Mouse (Mus musculus): ENCODE results near the gene Wbp1. TPM values are rescaled to one million over a fixed set of nuclear protein-coding genes. Genes with fewer than 3 reads are reported as not detected.
"Not testable (repeated sequence)": the region's sequence is repeated elsewhere in the genome, so short reads cannot be mapped to it uniquely, and the experiment has no call there.

The Wbp1 gene
- 233 and 254 TPM in 2 replicates for polyA plus RNA-seq (2016; fragmentation: Nextera tagmentation; extraction: Ambion mirVana)

DNA sequence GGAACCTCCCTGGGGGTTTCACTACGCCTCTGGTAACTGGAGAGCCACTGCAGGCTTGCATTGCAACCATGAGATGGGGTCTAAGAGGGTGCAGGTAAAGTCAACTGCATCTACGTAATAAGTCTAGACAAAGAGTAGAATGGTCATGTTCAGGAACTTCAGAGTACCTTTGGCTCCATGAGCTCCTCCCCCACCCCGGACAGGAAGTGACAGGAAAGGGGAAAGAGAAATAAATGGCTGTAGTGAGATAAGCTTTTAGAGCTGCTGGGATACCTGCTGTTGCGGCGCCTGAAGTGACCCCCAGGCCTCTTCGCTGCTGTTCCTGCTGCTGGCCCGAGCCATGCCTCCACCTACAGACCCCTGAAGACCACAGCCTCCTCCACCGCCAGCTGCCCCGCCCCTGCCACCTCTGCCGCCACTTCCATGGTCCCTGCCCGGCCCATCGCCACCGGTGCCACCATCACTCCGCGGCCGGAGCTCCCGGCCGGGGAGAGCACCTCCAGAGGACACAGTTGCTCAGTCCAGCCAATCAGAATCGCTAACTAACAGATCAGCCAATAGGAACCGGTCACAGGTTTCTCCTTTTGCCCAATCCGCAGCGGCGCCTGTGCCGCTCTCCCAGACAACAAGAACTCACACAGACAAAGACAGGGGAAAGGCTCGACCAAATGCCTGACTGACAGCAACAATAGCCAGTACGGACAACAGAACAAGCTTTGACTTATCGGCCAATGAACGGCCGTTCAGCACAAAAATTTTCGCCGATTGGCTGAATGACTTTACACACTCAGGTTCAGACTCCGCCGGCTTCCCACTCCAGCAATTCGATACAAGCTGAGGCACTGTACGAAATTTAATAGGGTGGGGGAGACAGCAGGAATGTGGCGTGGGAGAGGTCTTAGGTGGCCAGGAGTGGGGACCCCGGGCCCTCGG lies at the start of gene Wbp1:
TSS of gene Wbp1 (minus strand) at position 630 of the 933 bp plus-strand sequence.
- peak; percentile 91 for ATAC-seq (ENCODE audit: low FRiP score, low read depth)
- Histone ChIP-seq H3K36me3 (peaks cover 29% of the 10 kb centered on the region), H3K27ac (peak within 1 kb of the TSS; percentile 99), H3K4me1 (peaks cover 59% of the 10 kb centered on the region), H3K27me3 (replicated peaks) (no peaks in the 10 kb centered on the region), H3K9me3 (no peaks in the 10 kb centered on the region), H3K4me2 (replicated peaks) (peak within 1 kb of the TSS; percentile 88), H3K9ac (peak within 1 kb of the TSS; percentile 96), H3K4me3 (peak within 1 kb of the TSS; percentile 72)
- under 1% methylated on average over 38 of the region's 38 CpGs for WGBS

DNA sequence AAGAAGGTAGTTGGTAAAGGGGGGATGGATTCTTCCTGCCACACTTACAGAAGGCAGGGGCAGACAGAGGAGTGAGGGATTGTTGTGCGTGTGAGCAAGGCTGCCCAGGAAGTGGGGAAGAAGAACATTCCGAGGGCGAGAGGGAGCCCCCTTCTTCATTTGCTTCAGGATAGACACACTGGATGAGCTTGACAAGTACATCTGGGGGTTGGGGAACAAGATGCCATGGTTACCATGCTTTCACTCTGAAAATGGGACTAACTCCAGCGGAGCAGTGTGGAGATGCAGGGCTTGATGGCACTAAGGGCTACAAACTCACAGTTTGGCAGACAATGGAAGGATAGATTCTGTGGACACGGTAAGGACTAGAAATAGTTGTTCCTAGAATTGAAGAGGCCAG lies 49.7 kb upstream of the Wbp1 start:
- WGBS, result 88% methylated on average over 5 of the region's 5 CpGs
- Histone ChIP-seq H3K36me3 (peaks cover 4% of the 10 kb centered on the region; the same call in 1 of the 2 replicates), H3K9ac (no peak overlapping the region), H3K4me2 (replicated peaks) (peak overlapping the region; percentile 39; the same call in 1 of the 2 replicates), H3K27ac (no peak overlapping the region), H3K4me1 (peaks cover 17% of the 10 kb centered on the region), H3K27me3 (replicated peaks) (no peaks in the 10 kb centered on the region), H3K4me3 (no peak overlapping the region), H3K9me3 (no peaks in the 10 kb centered on the region)
- ATAC-seq (ENCODE audit: low FRiP score, low read depth), result no peak

GRCm38 (mm10) chr6:83169872-83170271 lies 48.5 kb upstream of the Wbp1 start:
- Histone ChIP-seq H3K9me3 (no peaks in the 10 kb centered on the region), H3K36me3 (no peaks in the 10 kb centered on the region), H3K4me3 (no peak overlapping the region), H3K4me2 (replicated peaks) (no peak overlapping the region), H3K27me3 (replicated peaks) (no peaks in the 10 kb centered on the region), H3K4me1 (peaks cover 22% of the 10 kb centered on the region), H3K27ac (no peak overlapping the region), H3K9ac (no peak overlapping the region)
- WGBS, result 87% methylated on average over 5 of the region's 5 CpGs
- ATAC-seq (ENCODE audit: low FRiP score, low read depth), result no peak

GRCm38 (mm10) chr6:83166243-83166630 lies 44.9 kb upstream of the Wbp1 start:
- H3K36me3 ChIP-seq, result no peaks in the 10 kb centered on the region
- peaks cover 16% of the 10 kb centered on the region for H3K27me3 ChIP-seq (replicated peaks)
- H3K9me3 ChIP-seq, result no peaks in the 10 kb centered on the region
- H3K4me2 ChIP-seq (replicated peaks), result peak overlapping the region; percentile 79
- ATAC-seq (ENCODE audit: low FRiP score, low read depth), result no peak; the same call in 1 of the 2 replicates
- WGBS, result under 1% methylated on average over 12 of the region's 12 CpGs
- no peak overlapping the region for H3K27ac ChIP-seq
- H3K9ac ChIP-seq, result peak overlapping the region; percentile 81
- H3K4me3 ChIP-seq, result peak overlapping the region; percentile 82
- peaks cover 27% of the 10 kb centered on the region for H3K4me1 ChIP-seq

- WGBS, result under 1% methylated on average over 58 of the region's 58 CpGs
- H3K27ac ChIP-seq, result peak within 1 kb of the TSS; percentile 62
- peak within 1 kb of the TSS; percentile 81 for H3K9ac ChIP-seq
- peak within 1 kb of the TSS; percentile 82 for H3K4me3 ChIP-seq
- ATAC-seq (ENCODE audit: low FRiP score, low read depth), result peak; percentile 83
- H3K36me3 ChIP-seq, result no peaks in the 10 kb centered on the region
- no peaks in the 10 kb centered on the region for H3K9me3 ChIP-seq
- H3K4me2 ChIP-seq (replicated peaks), result peak within 1 kb of the TSS; percentile 79
- peaks cover 27% of the 10 kb centered on the region for H3K4me1 ChIP-seq
- H3K27me3 ChIP-seq (replicated peaks), result peaks cover 21% of the 10 kb centered on the region
Observed at GRCm38 (mm10) chr6:83165607-83166242, 44.4 kb upstream of the Wbp1 start, which contains the start of gene Dctn1. Gene Dctn1, plus strand, starts transcription at chr6:83165920.

GRCm38 (mm10) chr6:83165026-83165606 lies 43.8 kb upstream of the Wbp1 start:
- Histone ChIP-seq H3K4me3 (peak overlapping the region; percentile 82), H3K27me3 (replicated peaks) (peaks cover 27% of the 10 kb centered on the region), H3K36me3 (no peaks in the 10 kb centered on the region), H3K9me3 (no peaks in the 10 kb centered on the region), H3K4me1 (peaks cover 27% of the 10 kb centered on the region), H3K27ac (no peak overlapping the region), H3K4me2 (replicated peaks) (peak overlapping the region; percentile 79), H3K9ac (peak overlapping the region; percentile 81; the same call in 1 of the 2 replicates)
- WGBS, result 3% methylated on average over 6 of the region's 6 CpGs
- peak; percentile 30; the same call in 1 of the 2 replicates for ATAC-seq (ENCODE audit: low FRiP score, low read depth)

DNA sequence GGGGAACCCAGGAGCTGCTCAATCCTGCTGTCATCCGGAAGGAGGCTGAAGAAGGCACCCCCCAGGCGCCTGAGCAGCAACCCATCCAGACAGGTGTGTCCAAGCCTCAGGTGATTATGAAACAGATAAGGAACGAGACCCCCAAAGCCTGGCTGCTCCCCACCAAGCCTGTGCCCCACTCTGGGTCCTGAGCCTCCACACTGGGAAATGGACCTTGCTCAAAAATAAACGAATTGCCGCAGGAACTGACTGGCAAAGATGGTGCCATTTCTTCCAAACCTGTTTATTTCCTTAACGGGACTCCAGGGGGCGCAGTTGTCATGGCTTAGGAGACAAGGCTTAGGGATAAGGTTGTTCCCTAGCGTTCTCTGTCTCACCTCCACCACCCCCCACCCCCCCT lies 41.3 kb upstream of the Wbp1 start:
- ATAC-seq (ENCODE audit: low FRiP score, low read depth), result no peak
- Histone ChIP-seq H3K4me3 (peak overlapping the region; percentile 30; the same call in 1 of the 2 replicates), H3K27ac (no peak overlapping the region), H3K36me3 (no peaks in the 10 kb centered on the region), H3K9me3 (no peaks in the 10 kb centered on the region), H3K4me2 (replicated peaks) (peak overlapping the region; percentile 53), H3K27me3 (replicated peaks) (peaks cover 29% of the 10 kb centered on the region), H3K4me1 (peaks cover 27% of the 10 kb centered on the region), H3K9ac (peak overlapping the region; percentile 33; the same call in 1 of the 2 replicates)
- WGBS, result under 1% methylated on average over 8 of the region's 8 CpGs

GRCm38 (mm10) chr6:83161921-83162641 lies 40.7 kb upstream of the Wbp1 start:
- Histone ChIP-seq H3K9me3 (no peaks in the 10 kb centered on the region), H3K36me3 (no peaks in the 10 kb centered on the region), H3K9ac (0 out of 2 replicates have a peak overlapping the region, but pooled peaks have one; percentile 33), H3K4me1 (peaks cover 24% of the 10 kb centered on the region), H3K27me3 (replicated peaks) (peaks cover 29% of the 10 kb centered on the region), H3K27ac (no peak overlapping the region), H3K4me3 (peak overlapping the region; percentile 30), H3K4me2 (replicated peaks) (peak overlapping the region; percentile 53)
- ATAC-seq (ENCODE audit: low FRiP score, low read depth), result no peak
- under 1% methylated on average over 49 of the region's 49 CpGs for WGBS

- H3K27ac ChIP-seq, result no peak overlapping the region
- peaks cover 29% of the 10 kb centered on the region for H3K27me3 ChIP-seq (replicated peaks)
- peak overlapping the region; percentile 53 for H3K4me2 ChIP-seq (replicated peaks)
- WGBS, result 4% methylated on average over 19 of the region's 19 CpGs
- peaks cover 20% of the 10 kb centered on the region for H3K4me1 ChIP-seq
- H3K9ac ChIP-seq, result 0 out of 2 replicates have a peak overlapping the region, but pooled peaks have one; percentile 33
- no peaks in the 10 kb centered on the region for H3K9me3 ChIP-seq
- ATAC-seq (ENCODE audit: low FRiP score, low read depth), result no peak
- H3K4me3 ChIP-seq, result peak overlapping the region; percentile 30
- H3K36me3 ChIP-seq, result no peaks in the 10 kb centered on the region
Observed at GRCm38 (mm10) chr6:83161442-83161841, 40.1 kb upstream of the Wbp1 start.

DNA sequence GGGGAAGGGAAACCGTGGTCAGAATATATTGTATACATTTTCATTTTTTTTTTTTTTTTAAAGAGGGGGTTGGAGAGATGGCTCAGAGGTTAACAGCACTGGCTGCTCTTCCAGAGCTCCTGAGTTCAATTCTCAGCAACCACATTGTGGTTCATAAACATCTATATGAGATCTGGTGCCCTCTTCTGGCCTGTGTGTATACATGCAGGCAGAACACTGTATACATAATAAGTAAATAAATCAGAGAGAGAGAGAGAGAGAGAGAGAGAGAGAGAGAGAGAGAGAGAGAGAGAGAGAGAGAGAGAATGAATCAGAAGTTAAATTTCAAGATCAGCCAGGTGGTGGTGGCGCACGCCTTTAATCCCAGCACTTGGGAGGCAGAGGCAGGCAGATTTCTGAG lies 38.1 kb upstream of the Wbp1 start:
- H3K9me3 ChIP-seq; H3K27ac ChIP-seq; ATAC-seq (ENCODE audit: low FRiP score, low read depth); H3K9ac ChIP-seq; H3K4me3 ChIP-seq; H3K4me2 ChIP-seq (replicated peaks); H3K36me3 ChIP-seq: not testable (repeated sequence)
- H3K4me1 ChIP-seq, result peaks cover 26% of the 10 kb centered on the region
- WGBS, result 25% methylated on average over 3 of the region's 3 CpGs
- H3K27me3 ChIP-seq (replicated peaks), result peaks cover 29% of the 10 kb centered on the region

- Histone ChIP-seq H3K27ac (no peak within 1 kb of the TSS), H3K27me3 (replicated peaks) (peaks cover 14% of the 10 kb centered on the region), H3K9me3 (no peaks in the 10 kb centered on the region), H3K4me1 (peaks cover 23% of the 10 kb centered on the region), H3K9ac (peak within 1 kb of the TSS; percentile 54), H3K36me3 (peaks cover 19% of the 10 kb centered on the region), H3K4me2 (replicated peaks) (peak within 1 kb of the TSS; percentile 86), H3K4me3 (peak within 1 kb of the TSS; percentile 58)
- ATAC-seq (ENCODE audit: low FRiP score, low read depth), result peak; percentile 96
- under 1% methylated on average over 32 of the region's 32 CpGs for WGBS
Observed at GRCm38 (mm10) chr6:83156259-83156684, 34.9 kb upstream of the Wbp1 start, which contains the start of the genes Wdr54 and 1700003E16Rik. Gene Wdr54, minus strand, starts transcription at chr6:83156397. Gene 1700003E16Rik, plus strand, starts transcription at chr6:83156404.
